Mouse (Mus musculus) heart, embryonic 14.5 days (tissue): ENCODE results near the gene Rnf150. TPM values are rescaled to one million over a fixed set of nuclear protein-coding genes. Genes with fewer than 3 reads are reported as not detected.

Experiments
- ATAC-seq: fragments of 200-750 bp; cut with Nextera tagmentation; 2 replicates; pipeline ENCODE4 v1.8.0; 2017; ENCODE audit warnings: low read depth, moderate TSS enrichment; ENCODE audit not compliant: insufficient number of reproducible peaks, insufficient read depth, low FRiP score
- H3K27ac ChIP-seq, 2 experiments: fragments of 200-500 bp in 1 of 2; fragments of 300-500 bp in 1 of 2; sonication (generic) in 1 of 2; replicated peaks in 1 of 2; 2 replicates each; pipeline ENCODE4 v1.5.1; 2012 to 2014; ENCODE audit warnings: low read depth in 2 of 2, low read length in 2 of 2, control low read depth in 1 of 2, mild to moderate bottlenecking in 1 of 2, mixed read lengths in 1 of 2; ENCODE audit not compliant: control insufficient read depth in 1 of 2, insufficient read depth in 1 of 2
- H3K27me3 ChIP-seq: fragments of 300-500 bp; sonication (generic); 2 replicates; pipeline ENCODE4 v1.6.1; 2014; ENCODE audit warnings: mild to moderate bottlenecking, low read length, control low read depth; ENCODE audit not compliant: control insufficient read depth, insufficient read depth
- H3K36me3 ChIP-seq: fragments of 300-500 bp; sonication (generic); 2 replicates; pipeline ENCODE4 v1.6.1; 2014; ENCODE audit warnings: mild to moderate bottlenecking, control low read depth, low read length, mixed read lengths; ENCODE audit not compliant: control insufficient read depth, insufficient read depth
- H3K4me1 ChIP-seq, 2 experiments: fragments of 200-500 bp in 1 of 2; fragments of 300-500 bp in 1 of 2; sonication (generic) in 1 of 2; 2 replicates each; pipeline ENCODE4 v1.6.1; 2012 to 2014; ENCODE audit warnings: low read length in 2 of 2, control low read depth in 1 of 2, mixed read lengths in 1 of 2; ENCODE audit not compliant: control insufficient read depth in 2 of 2, insufficient read depth in 2 of 2
- H3K4me2 ChIP-seq: fragments of 300-500 bp; sonication (generic); 2 replicates; pipeline ENCODE4 v1.6.1; 2014; ENCODE audit warnings: mild to moderate bottlenecking, low read length
- H3K4me3 ChIP-seq, 2 experiments: fragments of 200-500 bp in 1 of 2; fragments of 300-500 bp in 1 of 2; sonication (generic) in 1 of 2; 2 replicates each; pipeline ENCODE4 v1.5.1; 2012 to 2014; ENCODE audit warnings: low read length in 2 of 2, mild to moderate bottlenecking in 2 of 2, control low read depth in 1 of 2, low read depth in 1 of 2, moderate library complexity in 1 of 2; ENCODE audit not compliant: control insufficient read depth in 1 of 2, insufficient read depth in 1 of 2
- H3K9ac ChIP-seq: fragments of 300-500 bp; sonication (generic); 2 replicates; pipeline ENCODE4 v1.6.1; 2014; ENCODE audit warnings: mild to moderate bottlenecking, low read length
- H3K9me3 ChIP-seq: fragments of 300-500 bp; sonication (generic); 2 replicates; pipeline ENCODE4 v1.6.1; 2016; ENCODE audit warnings: low read length, control low read depth; ENCODE audit not compliant: control insufficient read depth
- WGBS: fragments of 180-500 bp; shearing (Covaris S2); extraction: QIAGEN DNeasy Blood & Tissue Kit; methylation state at CpG from one replicate; pipeline ENCODE4 v1.1.7; 2014; 5-methylcytosine and 5-hydroxymethylcytosine counted together
- polyA plus RNA-seq: library from polyadenylated mRNA; unstranded; fragments of >200 nt; fragmentation: Nextera tagmentation; extraction: Ambion mirVana; gene quantifications from 2 replicates; pipeline ENCODE4 v1.2.1, GENCODE M21; 2014

Rnf150 gene
- 0.92 and 1.2 TPM in 2 replicates for polyA plus RNA-seq

DNA sequence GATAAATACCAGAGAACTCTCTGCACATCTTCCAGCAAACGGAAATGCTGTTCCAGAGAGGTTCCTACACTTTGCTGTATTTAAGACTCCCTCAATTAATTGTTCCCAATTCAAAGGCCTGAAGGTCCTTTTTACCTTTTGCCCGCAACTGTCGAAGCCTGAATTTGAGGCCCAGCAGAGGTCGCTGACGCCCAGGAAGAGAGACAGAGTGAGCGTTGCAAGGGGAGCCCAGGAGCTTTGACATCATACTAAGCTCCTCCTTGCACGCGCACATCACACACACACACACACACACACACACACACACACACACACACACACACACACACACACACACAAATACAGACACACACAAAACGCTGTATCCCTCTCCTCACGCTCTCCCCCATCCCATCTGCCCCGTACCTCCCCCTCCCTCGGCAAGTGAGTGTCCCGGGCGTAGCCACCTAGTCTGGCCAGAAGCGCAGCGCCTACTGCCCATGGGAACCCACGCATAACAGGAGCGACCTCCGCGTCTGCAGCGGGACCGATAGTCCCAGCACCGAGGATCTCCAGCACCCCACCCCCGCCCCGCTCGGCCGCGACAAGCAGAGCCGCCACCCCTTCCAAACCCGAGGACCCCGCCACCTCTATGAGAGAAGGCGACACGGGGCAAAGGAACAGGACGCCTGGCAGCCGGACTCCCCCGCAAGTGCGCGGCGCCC, at the start of gene Rnf150:
Gene Rnf150, plus strand, starts transcription at position 316 of the 704 bp plus-strand sequence.
- H3K27ac ChIP-seq, result peak within 1 kb of the TSS; percentile 35 to 68; a peak in 3 of 4 replicates
- H3K27me3 ChIP-seq, result no peaks in the 10 kb centered on the region
- peak; percentile 71 for ATAC-seq

DNA sequence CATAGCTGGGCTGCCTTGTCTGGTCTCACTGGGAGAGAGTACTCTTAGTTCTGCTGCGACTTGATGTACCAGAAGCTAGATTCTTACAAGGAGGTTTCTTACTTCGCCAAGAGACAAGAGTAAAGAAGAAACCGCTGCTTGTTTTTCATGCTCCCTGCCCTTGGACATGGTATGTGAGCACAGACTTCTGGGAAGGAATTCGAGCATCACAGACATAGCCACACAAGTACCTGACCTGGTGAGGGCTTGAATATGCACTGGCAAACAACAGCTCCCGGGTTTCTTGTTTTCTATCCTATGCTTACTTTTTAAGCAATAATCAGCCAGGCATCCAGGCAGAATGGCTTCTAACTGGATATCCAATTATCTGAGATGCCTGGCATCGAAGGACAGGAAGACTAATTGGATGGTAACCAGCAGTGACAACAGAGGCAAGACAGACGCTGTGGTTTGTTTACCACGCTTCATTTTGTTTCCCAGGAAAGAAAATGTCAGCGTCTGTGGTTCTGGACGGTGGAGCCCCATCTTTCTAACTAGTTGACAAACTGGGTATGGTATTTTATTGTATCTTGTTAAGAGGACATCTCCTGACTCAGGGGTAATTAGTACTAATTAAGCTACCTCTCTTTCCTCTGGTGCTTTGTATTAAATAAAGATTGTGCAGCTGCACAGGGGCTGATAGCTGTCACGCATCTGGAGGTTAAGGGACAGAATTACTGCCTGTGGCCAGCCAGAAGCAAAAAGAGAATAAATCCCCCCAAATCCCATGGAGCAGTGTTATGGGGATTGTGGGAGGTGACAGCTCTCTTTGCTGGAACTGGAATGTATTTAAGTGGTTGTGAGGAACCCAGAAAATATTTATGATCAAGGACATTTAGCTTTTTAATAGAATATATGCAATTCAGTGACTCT, 36.8 kb upstream of the Rnf150 start:
- Histone ChIP-seq H3K4me3 (no peak overlapping the region), H3K9me3 (no peaks in the 10 kb centered on the region), H3K27ac (no peak overlapping the region), H3K4me1 (no peaks in the 10 kb centered on the region), H3K9ac (no peak overlapping the region), H3K4me2 (no peak overlapping the region), H3K27me3 (no peaks in the 10 kb centered on the region), H3K36me3 (no peaks in the 10 kb centered on the region)
- 74% methylated on average over 11 of the region's 11 CpGs for WGBS
- ATAC-seq, result no peak

More for the DNA sequence above, at the start of gene Rnf150:
- Histone ChIP-seq H3K36me3 (no peaks in the 10 kb centered on the region), H3K9me3 (no peaks in the 10 kb centered on the region), H3K4me1 (no peaks in the 10 kb centered on the region), H3K4me2 (peak within 1 kb of the TSS; percentile 90), H3K9ac (peak within 1 kb of the TSS; percentile 87), H3K4me3 (peak within 1 kb of the TSS; percentile 82 to 98)
- under 1% methylated on average over 35 of the region's 39 CpGs for WGBS

- WGBS, result 63% methylated on average over 3 of the region's 3 CpGs
- H3K27me3 ChIP-seq, result no peaks in the 10 kb centered on the region
- no peaks in the 10 kb centered on the region for H3K9me3 ChIP-seq
Observed at GRCm38 (mm10) chr8:82840415-82840814, 22.7 kb upstream of the Rnf150 start.

GRCm38 (mm10) chr8:82840963-82841362, 22.2 kb upstream of the Rnf150 start:
- 10% methylated on average over 1 of the region's 1 CpGs for WGBS
- H3K4me2 ChIP-seq, result no peak overlapping the region
- H3K27me3 ChIP-seq, result no peaks in the 10 kb centered on the region
- no peak for ATAC-seq
- no peak overlapping the region for H3K9ac ChIP-seq
- H3K4me1 ChIP-seq, result no peaks in the 10 kb centered on the region
- H3K27ac ChIP-seq, result no peak overlapping the region
- H3K9me3 ChIP-seq, result no peaks in the 10 kb centered on the region
- no peak overlapping the region for H3K4me3 ChIP-seq
- H3K36me3 ChIP-seq, result no peaks in the 10 kb centered on the region

More at GRCm38 (mm10) chr8:82840415-82840814, 22.7 kb upstream of the Rnf150 start:
- Histone ChIP-seq H3K27ac (no peak overlapping the region), H3K9ac (no peak overlapping the region), H3K36me3 (no peaks in the 10 kb centered on the region), H3K4me1 (no peaks in the 10 kb centered on the region), H3K4me3 (no peak overlapping the region), H3K4me2 (no peak overlapping the region)
- no peak for ATAC-seq

DNA sequence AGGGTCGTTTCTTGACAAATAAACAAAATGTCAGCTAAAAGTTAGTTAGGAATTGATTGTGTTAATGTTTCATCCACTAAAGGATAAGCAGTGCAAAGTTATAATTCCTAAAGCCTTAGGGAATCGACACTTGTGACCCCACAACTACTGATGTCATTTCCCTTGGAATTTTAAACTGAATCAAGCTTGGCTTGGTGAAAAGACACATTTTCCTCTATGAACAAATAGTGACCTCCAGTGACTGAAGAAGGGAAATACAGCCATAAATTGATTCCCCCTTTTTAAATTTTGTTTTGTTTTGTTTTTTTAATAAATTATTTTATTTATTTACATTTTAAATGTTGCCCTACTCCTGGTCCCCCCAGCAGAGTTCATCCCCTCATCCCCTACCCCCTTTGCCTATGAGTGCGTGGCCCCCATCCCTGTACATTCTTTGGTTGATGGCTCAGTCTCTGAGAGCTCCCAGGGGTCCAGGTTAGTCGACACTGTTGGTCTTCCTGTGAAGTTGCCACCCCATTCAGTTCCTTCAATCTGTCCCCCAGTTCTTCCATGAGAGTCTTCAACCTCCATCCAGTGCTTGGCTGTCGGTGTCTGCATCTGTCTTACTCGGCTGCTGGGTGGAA, 21.5 kb upstream of the Rnf150 start:
- Histone ChIP-seq H3K9me3 (no peaks in the 10 kb centered on the region), H3K36me3 (no peaks in the 10 kb centered on the region), H3K9ac (no peak overlapping the region), H3K4me1 (no peaks in the 10 kb centered on the region), H3K27ac (no peak overlapping the region), H3K4me3 (no peak overlapping the region), H3K4me2 (no peak overlapping the region), H3K27me3 (no peaks in the 10 kb centered on the region)
- 50% methylated on average over 6 of the region's 6 CpGs for WGBS
- ATAC-seq, result no peak

DNA sequence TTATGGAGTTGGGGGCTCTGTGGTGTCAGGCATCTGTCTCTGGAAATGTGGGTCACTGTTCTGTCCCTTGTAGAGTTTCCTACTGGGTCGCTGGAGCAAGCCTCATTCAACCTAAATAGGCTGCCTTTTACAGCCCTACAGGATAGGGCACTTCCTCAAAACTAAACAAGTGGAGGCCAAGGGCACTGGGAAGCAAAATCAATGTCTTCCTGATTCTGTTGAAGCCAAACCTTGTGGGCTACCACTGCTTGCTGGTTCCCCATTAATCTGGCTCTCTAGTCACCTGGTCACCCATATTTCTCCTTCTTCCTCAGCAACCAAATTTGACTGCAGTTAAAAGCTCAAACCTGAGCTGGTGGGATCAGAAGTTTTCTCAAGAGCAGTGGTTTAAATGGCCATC, 19.5 kb upstream of the Rnf150 start:
- no peak overlapping the region for H3K4me3 ChIP-seq
- no peak overlapping the region for H3K27ac ChIP-seq
- no peaks in the 10 kb centered on the region for H3K27me3 ChIP-seq
- 35% methylated on average over 1 of the region's 1 CpGs for WGBS
- H3K4me2 ChIP-seq, result no peak overlapping the region
- no peaks in the 10 kb centered on the region for H3K9me3 ChIP-seq
- no peak for ATAC-seq
- no peaks in the 10 kb centered on the region for H3K36me3 ChIP-seq
- H3K4me1 ChIP-seq, result no peaks in the 10 kb centered on the region
- H3K9ac ChIP-seq, result no peak overlapping the region

GRCm38 (mm10) chr8:82844413-82844812, 18.7 kb upstream of the Rnf150 start:
- Histone ChIP-seq H3K36me3 (no peaks in the 10 kb centered on the region), H3K9ac (no peak overlapping the region), H3K27me3 (no peaks in the 10 kb centered on the region), H3K4me3 (no peak overlapping the region), H3K9me3 (no peaks in the 10 kb centered on the region), H3K4me1 (no peaks in the 10 kb centered on the region), H3K27ac (no peak overlapping the region), H3K4me2 (no peak overlapping the region)
- WGBS, result 52% methylated on average over 1 of the region's 1 CpGs
- ATAC-seq, result no peak
